Comparison of ENCODE assay signal across 9 mouse cellular contexts in the genomic region with DNA sequence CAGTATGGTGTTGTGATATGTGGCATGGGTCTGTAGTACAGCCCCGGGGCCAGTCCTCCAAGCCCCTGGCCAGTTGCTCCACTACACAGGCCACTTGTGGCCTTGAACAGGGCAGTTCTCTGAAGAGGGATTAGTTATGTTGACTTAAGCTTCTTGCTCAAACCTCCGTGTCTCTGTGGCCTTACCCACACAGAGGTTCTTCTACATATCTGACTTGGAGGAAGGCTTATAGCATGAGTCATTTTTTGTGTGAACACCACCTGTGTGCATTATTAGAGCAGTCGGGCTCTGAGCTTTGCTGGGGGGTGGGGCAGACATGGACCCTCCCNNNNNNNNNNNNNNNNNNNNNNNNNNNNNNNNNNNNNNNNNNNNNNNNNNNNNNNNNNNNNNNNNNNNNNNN. TPM values are rescaled to one million over a fixed set of nuclear protein-coding genes. Genes with fewer than 3 reads are reported as not detected.
DNase-seq lines count a peak whose midpoint lies in the region; ATAC-seq and TF ChIP-seq lines count a peak whose summit lies in the region.
"Had no signal": no experiment of that assay in that cellular context is flagged by ENCODE, and none has a peak within 500 bp of the region (broad histone marks: within the 10 kb centered on the region; RNA-seq: fewer than 3 reads in every experiment).

No protein-coding gene starts in this region.

- no peak overlapping the region for H3K4me3 ChIP-seq in layer of hippocampus, adult 2 months
- H3K4me3 ChIP-seq in liver, embryonic 15.5 days (replicated peaks) = no peak overlapping the region
- no peak overlapping the region for H3K4me3 ChIP-seq in stomach, embryonic 14.5 days (ENCODE audit: low read depth, low read length)
- H3K4me3 ChIP-seq: hindbrain, embryonic 15.5 days; myocyte had no signal

- peaks cover 62% of the 10 kb centered on the region for H3K4me1 ChIP-seq in liver, embryonic 15.5 days (replicated peaks)
- peaks cover 35% of the 10 kb centered on the region for H3K4me1 ChIP-seq in stomach, embryonic 14.5 days (ENCODE audit: control insufficient read depth, insufficient read depth, low read length)

- H3K9me3 ChIP-seq in liver, embryonic 15.5 days (replicated peaks) = no peaks in the 10 kb centered on the region
- H3K9me3 ChIP-seq in stomach, embryonic 14.5 days (ENCODE audit: control insufficient read depth, low read depth, low read length) = no peaks in the 10 kb centered on the region
- H3K9me3 ChIP-seq: hindbrain, embryonic 15.5 days had no signal

- no peaks in the 10 kb centered on the region for H3K27me3 ChIP-seq in liver, embryonic 15.5 days
- no peaks in the 10 kb centered on the region for H3K27me3 ChIP-seq in stomach, embryonic 14.5 days (ENCODE audit: control insufficient read depth, insufficient read depth, low read length)
- H3K27me3 ChIP-seq: hindbrain, embryonic 15.5 days had no signal

- H3K36me3 ChIP-seq in liver, embryonic 15.5 days (replicated peaks) = peaks cover 66% of the 10 kb centered on the region
- peaks cover 49% of the 10 kb centered on the region for H3K36me3 ChIP-seq in stomach, embryonic 14.5 days (ENCODE audit: control insufficient read depth, insufficient read depth, low read length)

- ATAC-seq in liver, embryonic 15.5 days (ENCODE audit: insufficient read depth) = no peak
- peak; percentile 47 for ATAC-seq in stomach, embryonic 14.5 days (ENCODE audit: insufficient number of reproducible peaks, insufficient read depth, low FRiP score, low read depth)

- 0 out of 2 replicates have a peak overlapping the region, but pooled peaks have one; percentile 27 for H3K4me2 ChIP-seq in liver, embryonic 15.5 days
- no peak overlapping the region for H3K4me2 ChIP-seq in stomach, embryonic 14.5 days (replicated peaks; ENCODE audit: low read depth, low read length)
- H3K4me2 ChIP-seq: hindbrain, embryonic 15.5 days had no signal

- WGBS in liver, embryonic 15.5 days (ENCODE audit: insufficient replicate concordance) = 47% methylated on average over 3 of the region's 3 CpGs
- 48% methylated on average over 3 of the region's 3 CpGs for WGBS in stomach, embryonic 14.5 days

- no peak overlapping the region for H3K9ac ChIP-seq in liver, embryonic 15.5 days
- H3K9ac ChIP-seq in stomach, embryonic 14.5 days (replicated peaks; ENCODE audit: low read depth, low read length) = no peak overlapping the region
- H3K9ac ChIP-seq: hindbrain, embryonic 15.5 days had no signal

- DNase-seq in layer of hippocampus, adult 2 months (ENCODE audit: low spot score in 2 of 2) = no peak
- DNase-seq in layer of hippocampus, adult 18-20 months (ENCODE audit: low spot score in 2 of 2) = no peak
- DNase-seq in fat pad, adult 2 months (ENCODE audit: extremely low read depth, low read depth, low spot score) = peak; percentile 26
- DNase-seq in testis, postnatal 14 days (ENCODE audit: low spot score) = no peak
- DNase-seq in left cerebral cortex, adult 11 months (ENCODE audit: low spot score) = no peak

- peak overlapping the region; percentile 50 for H3K27ac ChIP-seq in layer of hippocampus, adult 2 months
- H3K27ac ChIP-seq in liver, embryonic 15.5 days (replicated peaks) = peak overlapping the region; percentile 48; the same call in 1 of the 2 replicates
- peak overlapping the region; percentile 39; the same call in 1 of the 2 replicates for H3K27ac ChIP-seq in stomach, embryonic 14.5 days (ENCODE audit: low read length)
- H3K27ac ChIP-seq: hindbrain, embryonic 15.5 days had no signal

- no peak for TF ChIP-seq CTCF in layer of hippocampus, adult 2 months (conservative IDR thresholded peaks at IDR 0.05)

RNA-seq across cellular contexts. Expression of a gene that starts 33.2 kb away (rescaled TPM):
- 100 to 1,000 TPM; 350 to 351 TPM for total RNA-seq in layer of hippocampus, adult 2 months (2021)
- total RNA-seq in layer of hippocampus, adult 18-20 months (2021) = 100 to 1,000 TPM; 318 to 326 TPM
- 48.5 and 63.7 TPM in 2 replicates for polyA plus RNA-seq in liver, embryonic 15.5 days (2015; fragmentation: Nextera tagmentation; extraction: Ambion mirVana)
- polyA plus RNA-seq in stomach, embryonic 14.5 days (2014; fragmentation: Nextera tagmentation; extraction: Ambion mirVana) = 108 and 118 TPM in 2 replicates
